ENCODE assay signal across 9 mouse cellular contexts in genomic region chr10:8431857-8432256, GRCm38 (mm10).
DNase-seq lines count a peak whose midpoint lies in the region; ATAC-seq and TF ChIP-seq lines count a peak whose summit lies in the region.
"Had no signal": no experiment of that assay in that cellular context is flagged by ENCODE, and none has a peak within 500 bp of the region (broad histone marks: within the 10 kb centered on the region; RNA-seq: fewer than 3 reads in every experiment).

No protein-coding gene starts in this region.

- DNase-seq in hindbrain, embryonic 10.5 days (ENCODE audit: low spot score) = no peak
- DNase-seq in Muller cell, postnatal 12 days (ENCODE audit: inconsistent ontology term) = peak; percentile 86
- DNase-seq in fibroblast of lung, adult 2 months (ENCODE audit: low read depth) = peak; percentile 88
- DNase-seq in lung, postnatal 10 days = peak; percentile 37
- no peak for DNase-seq in thymus, adult 2 months
- no peak for DNase-seq in urinary bladder, postnatal 4 days (ENCODE audit: low spot score in 2 of 2)
- DNase-seq in kidney, adult 2 months = no peak

- no peak overlapping the region for H3K4me3 ChIP-seq in hindbrain, embryonic 15.5 days
- no peak overlapping the region for H3K4me3 ChIP-seq in hindbrain, embryonic 10.5 days
- no peak overlapping the region for H3K4me3 ChIP-seq in thymus, adult 2 months (ENCODE audit: control insufficient read depth, insufficient read depth, low read length)
- H3K4me3 ChIP-seq in kidney, adult 2 months (ENCODE audit: insufficient read depth, low read depth, low read length) = no peak overlapping the region
- H3K4me3 ChIP-seq: neural tube, embryonic 12.5 days had no signal

- H3K36me3 ChIP-seq in hindbrain, embryonic 15.5 days = no peaks in the 10 kb centered on the region
- no peaks in the 10 kb centered on the region for H3K36me3 ChIP-seq in hindbrain, embryonic 10.5 days
- no peaks in the 10 kb centered on the region for H3K36me3 ChIP-seq in thymus, adult 2 months (ENCODE audit: control insufficient read depth, insufficient read depth, low read length)
- H3K36me3 ChIP-seq in kidney, adult 2 months (ENCODE audit: control insufficient read depth, insufficient read depth, low read length) = no peaks in the 10 kb centered on the region
- H3K36me3 ChIP-seq: neural tube, embryonic 12.5 days had no signal

- no peak for TF ChIP-seq CTCF in thymus, adult 2 months (IDR thresholded peaks at IDR 0.05; ENCODE audit: borderline replicate concordance, control insufficient read depth, extremely low read depth, insufficient read depth, low read length, poor library complexity)
- no peak for TF ChIP-seq CTCF in kidney, adult 2 months (conservative IDR thresholded peaks at IDR 0.05; ENCODE audit: insufficient read depth, insufficient read length, low read depth, low read length)

- H3K9me3 ChIP-seq in hindbrain, embryonic 15.5 days = no peaks in the 10 kb centered on the region
- H3K9me3 ChIP-seq in hindbrain, embryonic 10.5 days = peaks cover 3% of the 10 kb centered on the region; the same call in 1 of the 2 replicates
- H3K9me3 ChIP-seq: neural tube, embryonic 12.5 days had no signal

- H3K9ac ChIP-seq in hindbrain, embryonic 15.5 days = no peak overlapping the region
- H3K9ac ChIP-seq: neural tube, embryonic 12.5 days had no signal

- peak; percentile 57; the same call in 1 of the 2 replicates for ATAC-seq in hindbrain, embryonic 15.5 days (ENCODE audit: low FRiP score, low read depth)

- no peak overlapping the region for H3K4me2 ChIP-seq in hindbrain, embryonic 15.5 days
- H3K4me2 ChIP-seq: neural tube, embryonic 12.5 days had no signal

- no peak for TF ChIP-seq POLR2A in thymus, adult 2 months (IDR thresholded peaks at IDR 0.05; ENCODE audit: control insufficient read depth, extremely low read depth, insufficient read depth, low read length, poor library complexity)
- no peak for TF ChIP-seq POLR2A in kidney, adult 2 months (IDR thresholded peaks at IDR 0.05; ENCODE audit: low read depth, low read length)

- H3K27ac ChIP-seq in hindbrain, embryonic 15.5 days (replicated peaks) = no peak overlapping the region
- H3K27ac ChIP-seq in hindbrain, embryonic 10.5 days = no peak overlapping the region
- no peak overlapping the region for H3K27ac ChIP-seq in thymus, adult 2 months (ENCODE audit: control insufficient read depth, insufficient read depth, low read length)
- H3K27ac ChIP-seq in kidney, adult 2 months (ENCODE audit: insufficient read depth, low read depth, low read length) = no peak overlapping the region
- H3K27ac ChIP-seq: neural tube, embryonic 12.5 days had no signal

- H3K4me1 ChIP-seq in hindbrain, embryonic 15.5 days (replicated peaks) = peaks cover 5% of the 10 kb centered on the region
- peaks cover 22% of the 10 kb centered on the region for H3K4me1 ChIP-seq in hindbrain, embryonic 10.5 days (replicated peaks)
- H3K4me1 ChIP-seq in thymus, adult 2 months (replicated peaks; ENCODE audit: control insufficient read depth, insufficient read depth, low read length) = no peaks in the 10 kb centered on the region
- H3K4me1 ChIP-seq in kidney, adult 2 months (ENCODE audit: control insufficient read depth, insufficient read depth, low read length) = no peaks in the 10 kb centered on the region

- no peaks in the 10 kb centered on the region for H3K27me3 ChIP-seq in hindbrain, embryonic 15.5 days
- no peaks in the 10 kb centered on the region for H3K27me3 ChIP-seq in hindbrain, embryonic 10.5 days (ENCODE audit: insufficient read depth, poor library complexity, severe bottlenecking)
- H3K27me3 ChIP-seq in thymus, adult 2 months (ENCODE audit: control insufficient read depth, insufficient read depth, low read length) = no peaks in the 10 kb centered on the region
- H3K27me3 ChIP-seq in kidney, adult 2 months (replicated peaks; ENCODE audit: control insufficient read depth, insufficient read depth, low read length) = no peaks in the 10 kb centered on the region; the same call in 1 of the 2 replicates
- H3K27me3 ChIP-seq: neural tube, embryonic 12.5 days had no signal

- 84% methylated on average over 2 of the region's 2 CpGs for WGBS in hindbrain, embryonic 15.5 days
- WGBS in hindbrain, embryonic 10.5 days = 88% methylated on average over 2 of the region's 2 CpGs
- 93% methylated on average over 2 of the region's 2 CpGs for WGBS in thymus, adult 2 months
- 74% methylated on average over 2 of the region's 2 CpGs for WGBS in kidney, adult 2 months

Comparison
In these comparisons a context has a peak if more than half of its experiments do, and no peak if none do; other contexts are left out.
1. DNase-seq: peak in Muller cell, postnatal 12 days (single experiment), fibroblast of lung, adult 2 months (single experiment) and lung, postnatal 10 days (single experiment); none in hindbrain, embryonic 10.5 days (single experiment), thymus, adult 2 months (single experiment), urinary bladder, postnatal 4 days (0 of 2) and kidney, adult 2 months (single experiment).